Mouse (Mus musculus) left cerebral cortex, adult 9 months (tissue): ENCODE data around the gene Kif26a.
A peak's percentile ranks its signal among the peaks of the same experiment; 100 is the strongest.

Experiments used
- DNase-seq, 2 experiments: peaks; one replicate each; pipeline ENCODE4 v3.0.0; 2022; ENCODE audit warnings: low spot score in 2 of 2

Kif26a gene

DNA sequence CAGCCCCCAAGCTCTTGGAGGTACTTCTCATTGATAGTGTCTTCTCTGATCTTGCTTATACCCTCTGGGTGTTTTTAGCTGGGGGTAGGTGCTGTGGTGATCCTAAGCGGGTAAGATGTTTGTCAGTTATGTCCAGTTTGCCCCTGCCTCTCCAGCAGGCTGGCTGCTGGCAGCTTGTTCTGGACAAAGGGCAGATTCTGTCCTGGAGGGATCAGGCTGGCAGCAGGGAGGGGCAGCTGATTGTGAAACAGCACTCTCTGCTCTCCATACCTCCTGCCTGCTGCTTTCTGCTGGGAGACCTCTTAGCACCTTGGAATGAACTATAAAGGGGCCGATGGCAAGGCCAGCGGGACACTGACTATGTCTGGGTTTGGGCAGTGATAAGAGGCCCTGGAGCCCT is 71.7 kb downstream of the Kif26a start:
- DNase-seq = no peak

DNA sequence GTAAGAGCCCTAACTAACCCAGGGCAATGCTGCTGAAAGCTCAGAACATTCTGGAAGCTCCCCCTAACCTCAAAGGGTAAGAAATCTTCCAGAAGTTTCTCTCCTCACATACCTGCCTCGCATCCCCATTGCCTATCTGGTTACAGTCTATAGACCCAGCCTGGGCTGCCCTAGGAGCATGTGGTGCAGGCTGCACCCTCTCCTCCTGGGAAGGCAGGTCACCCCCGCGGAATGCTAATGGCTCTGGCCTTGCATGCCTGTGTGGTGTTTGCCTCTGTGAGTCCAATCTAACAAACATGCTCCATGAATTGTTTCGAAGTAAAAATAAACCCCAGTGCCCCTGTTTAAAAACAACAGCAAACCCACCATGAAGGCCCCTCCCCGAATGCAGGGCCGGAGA is 75.3 kb downstream of the Kif26a start:
- DNase-seq = no peak

DNA sequence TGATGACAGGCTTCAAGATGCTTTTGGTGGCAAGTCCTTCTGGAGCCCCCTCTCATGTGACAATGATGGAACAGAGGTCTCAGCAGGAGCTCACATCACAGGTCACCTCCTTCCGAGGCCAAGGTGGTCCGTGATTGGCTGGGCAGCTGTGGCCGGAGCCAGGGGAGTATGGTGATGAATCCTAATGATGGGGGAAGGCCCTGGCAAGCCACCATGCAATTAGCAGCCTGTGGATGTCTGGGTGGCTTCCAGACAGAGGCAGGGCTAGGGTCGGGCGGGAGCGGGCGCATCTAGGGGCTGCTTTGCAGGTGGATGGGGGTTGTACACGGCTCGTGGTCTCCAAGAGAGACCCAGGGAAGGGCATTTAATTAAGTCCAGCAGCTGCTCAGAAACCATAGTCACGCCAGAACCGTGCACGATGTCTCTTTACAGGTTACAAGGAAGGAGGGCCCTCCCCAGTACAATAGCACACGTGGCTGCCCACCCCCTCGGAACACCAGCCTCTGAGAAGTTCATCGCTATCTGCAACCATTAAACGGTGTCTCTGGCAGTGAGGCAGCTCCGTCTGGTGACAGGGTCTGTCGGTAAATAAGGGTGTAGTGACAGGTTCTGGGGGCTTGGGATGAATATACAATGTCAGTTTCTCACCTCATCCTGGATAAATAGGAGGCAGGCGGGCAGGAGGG is 75.9 kb downstream of the Kif26a start:
- DNase-seq = peak in 1 of 2 experiments; percentile 17

DNA sequence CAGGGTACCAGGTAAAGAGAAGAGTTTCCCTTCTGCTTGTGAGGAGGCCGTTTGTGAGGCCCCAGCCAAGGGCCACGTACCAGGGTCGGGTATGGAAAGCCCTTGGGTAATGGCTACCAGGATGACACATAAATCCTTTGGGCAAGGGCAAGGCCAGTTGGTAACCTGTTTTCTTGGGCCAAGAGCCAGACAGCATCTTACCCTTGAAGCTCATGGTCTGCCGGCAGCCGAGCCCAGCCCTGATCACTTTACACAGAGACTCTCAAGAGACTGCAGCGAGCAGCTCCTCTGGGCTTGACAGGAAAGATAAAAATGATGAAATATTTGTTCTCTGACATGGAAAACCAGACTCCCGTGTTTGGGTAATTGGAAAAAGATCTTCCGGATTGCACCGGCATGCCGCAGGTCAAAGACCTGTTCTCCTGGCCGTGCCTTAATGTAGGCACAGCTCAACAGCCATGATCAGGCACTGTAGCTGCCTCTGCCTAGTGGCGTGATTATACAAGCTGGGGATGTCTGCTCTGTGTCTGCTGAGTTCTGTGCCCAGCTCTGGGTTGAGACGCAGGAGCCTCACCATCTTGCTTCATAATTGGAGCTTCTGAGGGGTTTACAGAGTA is 77.8 kb downstream of the Kif26a start:
- DNase-seq = no peak

DNA sequence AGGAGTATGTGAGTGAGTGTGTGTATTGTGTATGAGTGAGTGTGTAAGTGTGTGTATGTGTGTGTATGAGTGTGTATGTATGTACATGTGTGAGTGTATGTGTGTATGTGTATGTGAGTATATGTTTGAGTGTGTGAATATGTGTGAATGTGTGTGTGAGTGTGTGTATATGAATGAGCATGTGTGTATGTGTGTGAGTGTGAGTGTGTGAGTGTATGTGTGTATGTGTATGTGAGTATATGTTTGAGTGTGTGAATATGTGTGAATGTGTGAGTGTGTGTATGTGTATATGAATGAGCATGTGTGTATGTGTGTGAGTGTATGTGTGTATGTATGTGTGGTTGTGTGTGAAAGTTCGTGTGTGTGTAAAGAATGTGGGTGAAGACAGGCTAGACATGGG is 80.2 kb downstream of the Kif26a start:
- DNase-seq = no peak

DNA sequence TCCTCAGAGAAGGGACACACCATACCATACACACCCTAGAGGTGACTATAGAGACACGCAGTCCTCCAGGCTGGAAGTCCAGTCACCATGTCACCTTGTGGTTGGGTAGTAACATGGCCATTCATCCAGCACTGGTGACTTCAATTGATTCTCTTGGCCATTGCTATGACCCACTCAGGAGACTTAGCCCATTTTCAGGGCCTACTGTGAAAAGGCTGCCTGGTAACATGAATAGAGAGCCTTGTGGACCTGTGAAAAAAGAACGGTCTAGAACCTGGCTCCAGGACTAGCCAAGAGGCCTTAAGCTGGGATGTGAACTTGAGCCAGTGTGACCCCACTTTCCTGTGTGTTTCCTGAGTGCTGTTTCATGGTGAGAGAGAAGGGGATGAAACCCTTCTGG is 80.6 kb downstream of the Kif26a start:
- DNase-seq = no peak

DNA sequence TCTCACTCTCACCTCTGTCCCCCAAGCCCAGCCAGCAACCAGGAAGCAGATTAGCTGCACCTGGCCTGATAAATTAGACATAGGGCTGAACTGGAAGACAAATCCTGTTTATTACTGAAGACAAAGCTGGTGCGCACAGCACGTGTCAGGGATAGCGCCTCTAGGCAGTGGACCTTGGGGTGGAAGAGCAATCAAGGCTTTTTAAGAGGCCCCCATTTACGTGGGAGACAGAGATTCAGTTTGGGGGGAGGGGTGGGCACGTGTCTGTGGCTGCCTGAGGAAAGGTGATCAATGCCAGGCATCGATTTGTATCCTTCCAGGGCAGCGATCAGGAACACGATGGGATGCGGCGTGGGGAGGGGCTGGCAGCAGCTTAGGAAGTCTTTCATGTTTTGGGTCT is 83.1 kb downstream of the Kif26a start:
- no peak for DNase-seq

DNA sequence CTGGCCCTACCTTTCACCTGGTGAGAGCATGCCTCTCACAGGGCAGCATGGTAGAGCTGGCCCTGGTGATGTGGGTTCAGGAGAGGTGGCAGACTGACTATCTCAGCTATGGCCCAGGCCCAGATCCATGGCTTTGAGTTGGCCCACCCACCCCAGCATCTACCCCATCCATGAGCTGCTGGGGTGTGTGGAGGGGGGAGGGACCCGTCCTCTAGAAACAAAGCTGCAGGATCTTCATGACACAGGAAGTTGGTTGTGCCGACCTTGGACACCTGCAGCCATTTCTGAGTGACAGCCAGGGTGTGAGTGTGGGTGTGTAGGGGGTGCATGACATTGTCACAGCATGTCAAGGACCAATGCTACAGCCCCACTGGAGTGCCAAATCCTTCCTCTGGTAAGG is 84.2 kb downstream of the Kif26a start:
- no peak for DNase-seq
